Mouse (Mus musculus) stomach, postnatal 0 days (tissue): ENCODE results near the gene Nt5c2.

Experiments
- CTCF ChIP-seq: IDR thresholded peaks from 2 replicates; pipeline ENCODE4 v1.5.1; 2016; ENCODE audit warnings: antibody characterized with exemption, low read depth, mild to moderate bottlenecking, moderate library complexity
- EP300 ChIP-seq: optimal IDR thresholded peaks from 2 replicates; pipeline ENCODE3; 2016; ENCODE audit warnings: antibody characterized with exemption

- no peak for TF ChIP-seq CTCF
- no peak for TF ChIP-seq EP300
Measured at GRCm38 (mm10) chr19:47049061-47049460, 34.1 kb upstream of the Nt5c2 start.
